Mouse (Mus musculus) ovary, postnatal 36 days (tissue): ENCODE results near the gene Sumo2.
"Not testable (repeated sequence)": the region's sequence is repeated elsewhere in the genome, so short reads cannot be mapped to it uniquely, and the experiment has no call there.

Source experiments
- DNase-seq: peaks from one replicate; pipeline ENCODE4 v3.0.0; 2022; ENCODE audit warnings: low spot score, mixed read lengths

Gene Sumo2

DNA sequence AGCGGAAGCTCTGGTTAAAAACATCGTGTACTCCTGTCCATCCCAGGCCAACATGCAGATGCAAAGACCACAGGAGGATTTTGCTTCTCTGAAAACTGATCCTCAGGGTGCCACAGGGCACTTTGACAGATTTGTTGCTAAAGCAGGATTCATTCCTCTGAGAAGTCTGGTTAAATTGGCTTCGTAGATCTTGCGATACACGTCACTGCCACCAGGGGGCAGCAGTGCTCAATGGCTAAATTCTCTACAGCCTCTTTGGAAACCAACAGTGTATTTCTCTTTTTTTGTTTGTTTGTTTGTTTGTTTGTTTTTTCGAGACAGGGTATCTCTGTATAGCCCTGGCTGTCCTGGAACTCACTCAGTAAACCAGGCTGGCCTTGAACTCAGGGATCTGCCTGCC, 52.4 kb downstream of the Sumo2 start:
- peak; percentile 72 for DNase-seq

DNA sequence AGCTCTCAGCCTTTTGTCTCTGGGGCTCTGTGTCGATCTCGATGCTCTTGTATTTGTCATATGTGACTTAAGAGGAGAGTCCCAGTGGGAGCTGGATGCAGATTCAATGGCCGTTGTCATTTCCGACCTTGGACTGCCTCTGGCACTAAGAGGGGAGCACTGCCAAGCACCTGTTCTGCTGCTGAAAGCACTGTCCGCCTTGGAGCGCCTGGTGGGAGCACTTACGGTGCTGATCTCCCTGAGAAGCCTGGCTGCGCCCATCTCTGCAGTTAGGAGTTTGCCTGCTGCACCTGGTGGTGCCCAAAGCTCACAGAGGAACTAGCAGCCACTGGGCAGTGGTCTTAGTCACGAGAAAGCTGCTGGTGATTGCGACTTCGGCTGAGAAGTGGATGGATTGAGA, 52.8 kb downstream of the Sumo2 start:
- no peak for DNase-seq

DNA sequence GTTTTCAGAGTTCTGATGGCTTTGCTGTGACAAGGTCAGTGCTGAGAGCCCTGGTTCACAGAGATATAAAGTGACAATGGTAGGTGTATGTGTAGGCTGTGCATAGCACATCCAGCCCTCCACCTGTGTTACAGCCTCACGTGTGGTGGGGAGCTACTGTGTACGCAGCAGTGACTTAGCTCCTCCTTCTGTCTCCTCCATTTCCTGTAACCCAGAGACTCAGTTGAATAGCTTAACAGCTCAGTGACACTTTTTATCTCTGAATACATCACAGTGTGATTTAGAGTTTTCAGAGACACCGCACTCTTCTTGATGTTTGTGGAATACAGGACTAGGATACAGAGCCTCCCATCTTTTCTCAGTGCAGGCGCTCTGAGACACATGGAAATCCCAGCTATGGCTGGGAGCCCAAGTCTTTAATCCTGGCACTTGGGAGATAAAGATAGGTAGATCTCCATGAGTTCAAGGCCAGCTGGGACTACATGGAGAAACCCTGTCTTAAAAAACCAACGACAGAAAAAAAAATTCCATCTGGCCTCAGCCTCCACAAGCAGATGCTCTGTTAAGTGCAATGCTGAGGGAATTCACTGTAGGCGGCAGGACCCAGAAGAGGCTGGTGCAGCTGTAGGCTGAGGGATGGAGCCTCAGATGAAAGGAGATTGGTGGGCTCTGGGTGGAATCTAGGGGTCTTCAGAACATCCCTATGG, 54.4 kb downstream of the Sumo2 start:
- no peak for DNase-seq

DNA sequence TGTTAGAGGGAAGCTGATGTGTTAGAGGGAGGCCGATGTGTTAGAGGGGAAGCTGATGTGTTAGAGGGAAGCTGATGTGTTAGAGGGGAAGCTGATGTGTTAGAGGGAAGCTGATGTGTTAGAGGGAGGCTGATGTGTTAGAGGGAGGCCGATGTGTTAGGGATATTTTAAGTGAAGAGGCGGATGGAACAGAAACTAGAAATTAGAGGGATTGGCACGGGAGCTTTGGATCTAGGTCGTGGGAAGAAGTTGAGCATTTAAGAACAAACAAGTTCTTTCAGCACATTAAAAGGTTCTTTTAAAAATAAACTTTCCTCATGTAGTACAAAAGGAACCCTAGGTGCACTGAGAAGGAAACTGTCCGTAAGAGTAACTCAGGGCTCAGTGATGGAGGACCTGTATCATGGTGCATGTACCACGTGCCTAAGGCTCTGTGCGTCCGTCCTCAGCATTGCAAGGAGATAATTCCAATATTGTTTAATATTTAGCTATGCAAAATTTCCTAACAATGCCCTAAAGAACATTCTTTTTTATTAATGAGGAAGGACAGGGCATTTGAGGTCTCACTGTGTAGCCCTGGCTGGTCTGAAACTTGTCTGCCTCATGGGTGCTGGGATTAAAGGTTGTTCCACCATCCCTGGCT, 57.7 kb downstream of the Sumo2 start:
- no peak for DNase-seq

DNA sequence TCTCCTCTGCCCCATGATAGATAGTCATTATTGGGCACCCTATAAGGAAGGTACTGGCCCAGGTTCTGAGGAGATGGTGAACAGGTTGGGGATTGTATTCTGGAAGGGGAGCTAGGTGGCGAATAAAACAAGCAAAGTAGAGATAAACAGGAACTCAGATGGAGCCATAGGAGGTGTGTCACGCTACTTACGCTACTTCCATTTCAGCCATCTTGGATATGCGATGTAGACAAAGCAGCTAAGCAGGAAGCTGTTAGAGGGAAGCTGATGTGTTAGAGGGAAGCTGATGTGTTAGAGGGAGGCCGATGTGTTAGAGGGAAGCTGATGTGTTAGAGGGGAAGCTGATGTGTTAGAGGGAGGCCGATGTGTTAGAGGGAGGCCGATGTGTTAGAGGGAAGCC, 58.7 kb downstream of the Sumo2 start:
- not testable (repeated sequence) for DNase-seq

DNA sequence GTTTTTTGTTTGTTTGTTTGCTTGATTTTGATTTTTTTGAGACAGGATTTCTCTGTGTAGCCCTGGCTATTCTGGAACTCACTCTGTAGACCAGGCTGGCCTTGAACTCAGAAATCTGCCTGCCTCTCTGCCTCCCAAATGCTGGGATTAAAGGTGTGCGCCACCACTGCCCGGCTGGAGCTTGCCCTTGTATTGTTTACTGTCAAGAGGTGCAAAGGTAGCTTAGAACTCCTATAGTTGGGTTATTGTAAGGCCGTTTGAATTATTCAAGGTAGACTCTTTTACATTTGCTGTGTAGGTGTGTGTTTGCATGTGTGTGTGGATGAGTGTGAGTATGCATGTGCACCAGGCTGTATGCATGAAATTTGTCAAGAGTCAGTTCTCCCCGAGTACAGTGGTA, 59.4 kb downstream of the Sumo2 start:
- DNase-seq: not testable (repeated sequence)

DNA sequence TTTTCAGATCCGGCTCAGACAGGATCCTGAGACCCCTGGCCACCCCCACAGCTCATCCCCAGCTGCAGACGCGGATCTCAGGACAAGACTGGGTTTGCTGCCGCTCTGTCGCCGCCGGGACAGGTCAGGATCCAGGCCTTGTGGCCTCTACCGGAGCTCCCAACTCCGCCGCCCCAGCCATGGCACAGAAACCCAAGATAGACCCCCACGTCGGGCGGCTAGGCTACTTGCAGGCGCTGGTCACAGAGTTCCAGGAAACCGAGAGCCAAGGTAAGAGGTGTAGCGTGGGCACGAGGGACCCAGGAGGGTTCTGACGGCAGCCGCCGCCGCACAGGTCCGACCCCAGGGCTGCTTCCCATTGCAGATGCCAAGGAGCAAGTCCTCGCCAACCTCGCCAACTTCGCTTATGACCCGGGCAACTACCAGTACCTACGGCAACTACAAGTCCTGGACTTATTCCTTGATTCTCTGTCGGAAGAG, 60.3 kb downstream of the Sumo2 start:
- DNase-seq: no peak

DNA sequence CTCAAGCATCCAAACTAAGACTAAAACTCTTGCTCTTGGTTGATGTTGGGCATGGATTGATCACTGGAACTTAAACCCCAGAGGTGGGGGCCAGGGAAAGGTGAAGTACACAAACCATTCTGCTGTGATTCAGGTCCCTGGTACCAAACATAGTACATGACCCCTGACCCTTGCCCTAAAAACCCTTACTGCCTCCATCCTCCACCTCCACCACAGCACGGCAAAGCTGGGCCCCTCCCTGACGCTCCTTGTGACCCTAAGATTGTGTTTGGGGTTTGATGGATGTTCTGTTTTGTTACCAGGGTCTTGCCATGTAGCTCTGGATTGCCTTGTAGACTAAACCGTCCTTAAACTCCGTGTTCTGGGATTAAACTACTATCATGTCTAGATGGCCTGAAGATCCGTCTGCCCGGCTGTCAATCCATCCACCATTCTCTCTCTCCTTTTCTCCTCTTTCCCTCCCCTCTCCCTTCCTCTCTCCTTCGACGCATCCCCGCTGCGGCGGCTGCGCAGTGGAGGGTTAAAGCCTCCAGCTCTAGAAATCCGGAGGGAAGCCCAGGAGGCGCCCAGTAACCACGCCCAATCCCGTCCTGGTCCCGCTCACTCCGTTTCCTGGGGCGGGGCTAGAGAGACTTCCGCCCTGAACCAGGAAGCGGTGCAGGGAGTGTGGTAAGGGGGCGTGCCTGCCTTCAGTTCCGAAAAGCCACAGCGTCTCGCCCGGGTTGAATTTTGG, 60.9 kb downstream of the Sumo2 start, which contains the start of gene Armc7:
TSS of gene Armc7 (plus strand) at position 643 of the 733 bp plus-strand sequence.
- peak; percentile 94 for DNase-seq

DNA sequence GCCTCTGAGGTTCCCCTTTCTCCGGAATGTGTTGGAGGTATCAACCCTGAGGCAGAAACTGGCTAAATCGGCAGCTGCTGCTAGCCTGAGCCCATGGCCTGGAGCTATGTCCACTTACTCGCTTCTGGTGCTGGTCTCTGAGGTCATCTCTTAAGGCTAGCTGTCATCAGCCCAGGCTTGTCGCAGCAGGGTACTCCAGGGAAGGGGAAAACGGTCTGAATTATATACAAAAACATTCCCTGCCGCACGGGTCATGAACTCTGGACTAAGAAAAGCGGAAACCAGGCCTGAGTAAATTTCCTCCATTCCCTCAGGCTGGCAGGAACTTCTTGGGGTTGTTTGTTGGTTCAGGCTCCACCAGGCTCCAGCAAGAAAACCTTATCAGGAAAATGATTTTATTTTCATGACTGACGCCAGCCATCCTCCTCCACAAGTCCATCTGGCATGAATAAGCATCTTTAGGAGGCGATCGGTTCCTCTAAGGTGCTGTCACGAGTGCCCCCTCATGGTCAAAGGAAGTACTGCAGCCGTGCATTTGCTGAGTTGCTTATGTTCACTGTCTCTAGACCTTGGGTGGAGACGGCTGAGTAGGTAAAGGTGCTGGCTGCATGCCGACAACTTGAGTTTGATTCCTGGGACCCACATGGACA, 62.3 kb downstream of the Sumo2 start:
- DNase-seq: peak; percentile 90
